ENCODE assay signal across 8 mouse cellular contexts in the genomic region with DNA sequence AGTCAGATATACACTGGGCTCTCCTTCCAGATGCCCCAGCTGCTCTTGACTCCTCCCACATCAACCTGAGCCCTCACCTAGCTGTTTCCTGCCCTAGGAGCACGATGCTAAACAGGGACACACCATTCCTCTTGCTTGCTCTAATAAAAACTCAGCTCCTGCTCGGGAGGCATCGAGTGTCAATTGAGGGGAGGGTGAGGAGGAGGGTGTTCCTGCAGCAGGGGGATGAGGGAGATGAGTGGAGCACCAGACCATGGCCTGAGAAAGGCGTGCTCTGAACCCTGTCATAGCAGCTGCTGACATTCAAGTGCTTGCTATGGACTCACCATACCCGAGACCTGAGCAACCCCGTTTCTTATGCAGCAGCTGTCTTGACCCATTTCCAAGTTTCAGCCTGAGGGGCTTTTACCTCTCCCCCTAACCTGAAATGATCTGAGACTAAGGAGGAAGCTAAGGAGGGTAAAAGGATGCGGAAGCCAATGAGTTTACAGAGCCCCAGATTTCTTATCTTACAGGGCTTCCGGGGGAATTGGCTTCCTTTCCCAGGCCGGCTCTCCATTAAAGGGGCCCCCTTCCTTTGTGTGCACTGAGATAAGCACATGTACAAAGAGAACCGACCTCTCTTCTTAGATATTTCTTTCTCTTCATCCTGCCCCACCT. TPM values are rescaled to one million over a fixed set of nuclear protein-coding genes. Genes with fewer than 3 reads are reported as not detected.
DNase-seq lines count a peak whose midpoint lies in the region; ATAC-seq lines count a peak whose summit lies in the region.

No protein-coding gene starts in this region.

- H3K9me3 ChIP-seq in kidney, embryonic 14.5 days (ENCODE audit: control insufficient read depth, low read length): no peaks in the 10 kb centered on the region
- H3K9me3 ChIP-seq in intestine, embryonic 14.5 days (ENCODE audit: control insufficient read depth, low read length): no peaks in the 10 kb centered on the region

- peaks cover 19% of the 10 kb centered on the region for H3K4me1 ChIP-seq in kidney, embryonic 14.5 days (ENCODE audit: control insufficient read depth, insufficient read depth, low read length)
- peaks cover 50% of the 10 kb centered on the region for H3K4me1 ChIP-seq in intestine, embryonic 14.5 days (replicated peaks; ENCODE audit: control insufficient read depth, insufficient read depth, low read length)

- no peaks in the 10 kb centered on the region for H3K36me3 ChIP-seq in kidney, embryonic 14.5 days (ENCODE audit: control insufficient read depth, insufficient read depth, low read length)
- H3K36me3 ChIP-seq in intestine, embryonic 14.5 days (ENCODE audit: control insufficient read depth, insufficient read depth, low read length): no peaks in the 10 kb centered on the region

- whole genome bisulfite sequencing in kidney, embryonic 14.5 days: 7% methylated on average over 10 of the region's 10 CpGs
- WGBS in intestine, embryonic 14.5 days: 7% methylated on average over 10 of the region's 10 CpGs

- ATAC-seq in kidney, embryonic 14.5 days (ENCODE audit: low FRiP score, low TSS enrichment): peak; percentile 74
- peak; percentile 54 for ATAC-seq in intestine, embryonic 14.5 days (replicated peaks; ENCODE audit: low FRiP score, low TSS enrichment, low read depth)
- ATAC-seq in neutrophil, adult 5-6 weeks (ENCODE audit: extremely low read depth, insufficient number of reproducible peaks, low FRiP score, poor library complexity, severe bottlenecking): 0 out of 2 replicates have a peak, but pooled peaks have one; percentile 17

- H3K27ac ChIP-seq in kidney, embryonic 14.5 days (ENCODE audit: low read depth, low read length): peak overlapping the region; percentile 59; the same call in 1 of the 2 replicates
- H3K27ac ChIP-seq in intestine, embryonic 14.5 days (ENCODE audit: low read depth): peak overlapping the region; percentile 57

- no peak overlapping the region; the same call in 1 of the 2 replicates for H3K4me2 ChIP-seq in kidney, embryonic 14.5 days (replicated peaks; ENCODE audit: low read depth, low read length)
- H3K4me2 ChIP-seq in intestine, embryonic 14.5 days (ENCODE audit: low read length): no peak overlapping the region

- no peaks in the 10 kb centered on the region for H3K27me3 ChIP-seq in kidney, embryonic 14.5 days (ENCODE audit: control insufficient read depth, insufficient read depth, low read length)
- no peaks in the 10 kb centered on the region for H3K27me3 ChIP-seq in intestine, embryonic 14.5 days (replicated peaks; ENCODE audit: control insufficient read depth, insufficient read depth, low read length)

- H3K9ac ChIP-seq in kidney, embryonic 14.5 days (ENCODE audit: low read depth, low read length): no peak overlapping the region
- no peak overlapping the region for H3K9ac ChIP-seq in intestine, embryonic 14.5 days (ENCODE audit: low read length)

- no peak for DNase-seq in kidney, postnatal 25 days
- DNase-seq in T-cell, adult 2 months (ENCODE audit: low spot score): peak; percentile 37
- no peak for DNase-seq in intestine, embryonic 14.5 days (ENCODE audit: low spot score)
- DNase-seq in adrenal gland, adult 18-20 months (ENCODE audit: low spot score in 2 of 2): no peak
- no peak for DNase-seq in right cerebral cortex, adult 18-20 months
- DNase-seq in kidney, postnatal 14 days: no peak

- no peak overlapping the region for H3K4me3 ChIP-seq in kidney, embryonic 14.5 days (ENCODE audit: low read length)
- no peak overlapping the region for H3K4me3 ChIP-seq in intestine, embryonic 14.5 days (ENCODE audit: low read depth, low read length)

RNA-seq across cellular contexts. Expression of a gene that starts 51.4 kb away (rescaled TPM):
- polyA plus RNA-seq in kidney, embryonic 14.5 days (2014; fragmentation: Nextera tagmentation; extraction: Ambion mirVana): 30.2 and 48.6 TPM in 2 replicates
- 49.8 and 59.8 TPM in 2 replicates for polyA plus RNA-seq in intestine, embryonic 14.5 days (2014; fragmentation: Nextera tagmentation; extraction: Ambion mirVana)
- total RNA-seq in neutrophil, adult 5-6 weeks (2017): 10.8 and 18.7 TPM in 2 replicates
- 1 to 10 TPM; 2.7 to 3.2 TPM for total RNA-seq in adrenal gland, adult 18-20 months (2021)

Comparison
In these comparisons a context has a peak if more than half of its experiments do, and no peak if none do; other contexts are left out.
1. ATAC-seq: peak in every context shown above with its lines; median percentile 74 in kidney, embryonic 14.5 days; 54 in intestine, embryonic 14.5 days; 17 in neutrophil, adult 5-6 weeks.